Mouse (Mus musculus) heart, postnatal 0 days (tissue): Measurements from ENCODE around the gene Erbb2. TPM values are rescaled to one million over a fixed set of nuclear protein-coding genes. Genes with fewer than 3 reads are reported as not detected.

ENCODE experiments used
- ATAC-seq: fragments of 200-750 bp; cut with Nextera tagmentation; 2 replicates; pipeline ENCODE4 v1.8.0; 2017; ENCODE audit warnings: low read depth, moderate number of reproducible peaks, moderate library complexity; ENCODE audit not compliant: insufficient read depth
- DNase-seq: peaks from one replicate; pipeline ENCODE4 v3.0.0-alpha.2; 2016; ENCODE audit warnings: low spot score
- H3K27ac ChIP-seq: fragments of 300-500 bp; sonication (generic); 2 replicates; pipeline ENCODE4 v1.5.1; 2014; ENCODE audit warnings: low read depth, mild to moderate bottlenecking
- H3K27me3 ChIP-seq: fragments of 300-500 bp; sonication (generic); 2 replicates; pipeline ENCODE4 v1.6.1; 2014; ENCODE audit warnings: low read length, mixed read lengths; ENCODE audit not compliant: control insufficient read depth, insufficient read depth
- H3K36me3 ChIP-seq: fragments of 300-500 bp; sonication (generic); replicated peaks from 2 replicates; pipeline ENCODE4 v1.6.1; 2014; ENCODE audit warnings: low read length, mixed read lengths; ENCODE audit not compliant: control insufficient read depth, insufficient read depth
- H3K4me1 ChIP-seq: fragments of 300-500 bp; sonication (generic); 2 replicates; pipeline ENCODE4 v1.6.1; 2014; ENCODE audit warnings: antibody characterized with exemption; ENCODE audit not compliant: control insufficient read depth, insufficient read depth
- H3K4me2 ChIP-seq: fragments of 300-500 bp; sonication (generic); 2 replicates; pipeline ENCODE4 v1.6.1; 2014; ENCODE audit warnings: low read depth, mild to moderate bottlenecking, low read length, moderate library complexity
- H3K4me3 ChIP-seq: fragments of 300-500 bp; sonication (generic); 2 replicates; pipeline ENCODE4 v1.5.1; 2014; ENCODE audit warnings: low read depth, low read length
- H3K9ac ChIP-seq: fragments of 300-500 bp; sonication (generic); replicated peaks from 2 replicates; pipeline ENCODE4 v1.6.1; 2014; ENCODE audit warnings: low read depth, low read length, mixed read lengths
- H3K9me3 ChIP-seq: fragments of 300-500 bp; sonication (generic); replicated peaks from 2 replicates; pipeline ENCODE4 v1.6.1; 2016; ENCODE audit warnings: low read length; ENCODE audit not compliant: control insufficient read depth
- CTCF ChIP-seq: IDR thresholded peaks from 2 replicates; pipeline ENCODE4 v1.5.1; 2016; ENCODE audit warnings: antibody characterized with exemption, control low read depth, low read depth
- EP300 ChIP-seq: IDR thresholded peaks from 2 replicates; pipeline ENCODE4 v1.6.1; 2016; ENCODE audit warnings: antibody characterized with exemption, low read depth
- WGBS: fragments of 180-500 bp; shearing (Covaris S2); extraction: QIAGEN DNeasy Blood & Tissue Kit; methylation state at CpG from one replicate; pipeline ENCODE4 v1.1.7; 2014; 5-methylcytosine and 5-hydroxymethylcytosine counted together
- polyA plus RNA-seq: library from polyadenylated mRNA; unstranded; fragments of >200 nt; fragmentation: Nextera tagmentation; extraction: Ambion mirVana; gene quantifications from 2 replicates; pipeline ENCODE4 v1.2.1, GENCODE M21; 2015
- total RNA-seq: library from RNA; depleted of rRNA; stranded (reverse); fragments of >200 nt; gene quantifications from 2 replicates; pipeline ENCODE4 v1.2.3, GENCODE M21; 2014; ENCODE audit warnings: low replicate concordance

The Erbb2 gene
- total and polyA plus RNA-seq, 2 experiments from 2014 or later: 15.5 to 23.2 TPM

DNA sequence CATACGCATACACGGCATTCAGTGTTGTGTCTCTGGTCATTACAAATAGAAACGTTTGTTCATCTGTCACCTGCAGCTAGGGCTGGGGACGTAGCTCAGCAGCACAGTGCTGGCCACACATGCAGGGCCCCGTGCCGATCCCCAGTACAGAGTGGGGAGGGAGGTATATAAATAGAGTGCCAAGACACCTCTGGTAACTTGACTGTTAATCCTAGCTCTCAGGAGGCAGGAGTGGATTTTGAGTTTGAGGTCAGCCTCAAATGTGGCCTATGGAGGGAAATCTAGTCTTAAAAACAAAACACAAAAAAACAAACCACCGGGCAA lies 44.4 kb upstream of the Erbb2 start:
- peak; percentile 34 for DNase-seq
- no peak for TF ChIP-seq EP300
- TF ChIP-seq CTCF: no peak
- H3K4me1 ChIP-seq: peaks cover 22% of the 10 kb centered on the region
- H3K9me3 ChIP-seq: no peaks in the 10 kb centered on the region
- H3K27ac ChIP-seq: peak overlapping the region; percentile 64
- H3K4me3 ChIP-seq: no peak overlapping the region
- no peak overlapping the region for H3K4me2 ChIP-seq
- 54% methylated on average over 7 of the region's 7 CpGs for WGBS
- no peak overlapping the region for H3K9ac ChIP-seq
- no peaks in the 10 kb centered on the region for H3K27me3 ChIP-seq
- peak; percentile 44; the same call in 1 of the 2 replicates for ATAC-seq
- H3K36me3 ChIP-seq: no peaks in the 10 kb centered on the region

DNA sequence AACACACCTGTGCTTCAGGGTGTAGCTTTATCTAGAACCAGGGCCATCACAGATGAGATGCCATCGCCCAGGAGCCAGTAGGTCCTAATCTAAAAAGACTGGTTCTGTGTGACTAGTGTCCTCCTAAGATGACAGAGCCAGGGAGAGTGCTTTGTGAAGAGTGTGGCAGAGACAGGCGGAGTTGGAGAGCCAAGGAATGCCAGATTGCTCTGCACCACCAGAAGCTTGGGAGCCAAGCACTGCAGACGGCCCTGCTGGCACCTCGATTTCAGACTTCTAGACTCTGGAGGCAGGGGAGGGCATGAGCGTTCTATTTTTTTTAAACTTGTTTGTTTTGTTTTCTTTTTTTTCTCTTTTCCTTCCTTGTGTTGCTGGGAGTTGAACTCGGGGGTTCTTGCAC lies 42.9 kb upstream of the Erbb2 start:
- Histone ChIP-seq H3K27ac (no peak overlapping the region), H3K4me3 (no peak overlapping the region), H3K36me3 (no peaks in the 10 kb centered on the region), H3K27me3 (no peaks in the 10 kb centered on the region), H3K4me2 (no peak overlapping the region), H3K9ac (no peak overlapping the region), H3K4me1 (peaks cover 29% of the 10 kb centered on the region), H3K9me3 (no peaks in the 10 kb centered on the region)
- WGBS: 55% methylated on average over 6 of the region's 6 CpGs
- DNase-seq (peak; percentile 5), ATAC-seq (no peak)
- TF ChIP-seq EP300 (no peak), CTCF (no peak)

DNA sequence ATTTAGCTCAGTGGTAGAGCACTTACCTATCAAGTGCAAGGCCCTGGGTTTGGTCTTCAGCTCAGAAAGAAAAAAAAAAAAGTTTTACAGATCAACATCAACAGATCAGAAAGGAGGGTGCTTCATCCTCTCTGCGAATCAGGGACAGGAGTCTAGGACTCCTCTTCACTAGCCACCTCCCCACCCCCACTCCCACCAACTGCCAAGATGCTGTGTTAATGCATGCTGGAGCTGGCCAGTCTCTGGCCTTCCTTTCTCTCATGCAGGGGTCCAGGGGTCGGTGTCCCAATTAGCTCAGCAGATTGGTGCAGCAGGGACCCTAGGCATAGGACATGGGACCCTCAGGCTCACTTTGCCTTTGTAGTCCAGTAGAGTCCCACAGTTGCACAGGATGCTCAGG lies 41.7 kb upstream of the Erbb2 start:
- H3K4me3 ChIP-seq: no peak overlapping the region
- H3K9ac ChIP-seq: no peak overlapping the region
- ATAC-seq (no peak), DNase-seq (no peak)
- no peaks in the 10 kb centered on the region for H3K9me3 ChIP-seq
- WGBS: 97% methylated on average over 2 of the region's 2 CpGs
- no peak overlapping the region for H3K4me2 ChIP-seq
- peaks cover 2% of the 10 kb centered on the region; the same call in 1 of the 2 replicates for H3K36me3 ChIP-seq
- H3K27ac ChIP-seq: no peak overlapping the region
- H3K27me3 ChIP-seq: no peaks in the 10 kb centered on the region
- peaks cover 41% of the 10 kb centered on the region for H3K4me1 ChIP-seq
- no peak for TF ChIP-seq CTCF
- no peak for TF ChIP-seq EP300

DNA sequence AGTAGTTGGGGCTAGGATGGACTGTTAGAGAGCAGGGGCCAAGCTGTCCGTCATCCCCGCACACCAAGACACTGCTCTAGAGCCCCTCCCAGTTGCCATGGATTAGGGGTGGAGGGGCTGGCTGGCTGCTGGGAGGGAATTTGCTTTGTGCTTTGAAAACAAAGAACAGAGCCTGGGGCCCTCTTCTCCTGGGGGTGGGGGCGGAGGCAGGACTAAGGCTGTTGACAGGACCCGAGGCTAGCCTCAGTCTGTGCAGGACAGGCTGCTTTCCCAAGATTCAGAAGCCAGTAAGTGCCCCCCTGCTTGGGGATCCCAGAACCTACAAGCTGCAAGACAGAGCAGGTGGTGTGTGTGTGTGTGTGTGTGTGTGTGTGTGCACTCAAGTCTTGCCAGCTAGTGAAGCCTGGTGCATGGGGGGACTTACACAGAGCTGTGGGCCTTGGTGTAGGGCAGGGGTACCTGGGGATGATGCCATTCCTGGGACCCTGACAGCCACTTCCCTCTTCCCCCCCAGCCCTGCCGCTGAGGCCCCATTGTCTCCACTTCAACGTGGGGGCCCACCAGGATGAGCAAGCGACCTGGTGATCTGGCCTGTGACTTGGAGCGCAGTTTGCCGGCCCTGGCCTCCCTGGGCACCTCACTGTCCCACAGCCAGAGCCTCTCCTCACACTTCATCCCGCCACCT lies 40.6 kb upstream of the Erbb2 start:
- Histone ChIP-seq H3K4me1 (peaks cover 42% of the 10 kb centered on the region), H3K4me2 (no peak overlapping the region), H3K27ac (no peak overlapping the region), H3K9me3 (no peaks in the 10 kb centered on the region), H3K36me3 (peaks cover 13% of the 10 kb centered on the region), H3K9ac (no peak overlapping the region; the same call in 1 of the 2 replicates), H3K4me3 (no peak overlapping the region), H3K27me3 (no peaks in the 10 kb centered on the region)
- TF ChIP-seq CTCF (no peak), EP300 (no peak)
- ATAC-seq: no peak
- WGBS: 56% methylated on average over 10 of the region's 10 CpGs
- DNase-seq: peak; percentile 5

DNA sequence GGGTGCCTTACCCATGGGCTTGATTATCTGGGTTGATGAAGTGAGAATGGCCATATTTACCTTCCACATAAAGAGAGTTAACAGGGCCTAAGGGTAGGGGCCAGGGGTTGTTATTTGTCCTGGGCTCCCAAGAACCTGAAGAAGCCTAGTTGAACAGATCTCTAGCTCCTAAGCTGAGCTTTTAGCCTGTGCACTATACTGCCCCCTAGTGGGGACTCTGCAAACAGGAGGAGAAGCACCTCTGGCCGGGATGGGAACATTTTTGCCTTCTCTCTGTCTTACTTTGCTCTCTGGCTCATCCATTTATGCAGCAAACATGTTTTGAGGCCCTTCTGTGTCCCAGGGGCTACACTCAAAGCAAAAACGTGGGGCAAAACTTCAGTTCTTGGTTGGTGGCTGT lies 39.9 kb upstream of the Erbb2 start:
- no peak overlapping the region for H3K27ac ChIP-seq
- 10% methylated on average over 2 of the region's 2 CpGs for WGBS
- peaks cover 46% of the 10 kb centered on the region for H3K4me1 ChIP-seq
- no peak overlapping the region for H3K4me3 ChIP-seq
- peaks cover 20% of the 10 kb centered on the region for H3K36me3 ChIP-seq
- DNase-seq: peak; percentile 68
- peak; percentile 22; the same call in 1 of the 2 replicates for ATAC-seq
- no peaks in the 10 kb centered on the region for H3K9me3 ChIP-seq
- peak; percentile 92 for TF ChIP-seq CTCF
- TF ChIP-seq EP300: no peak
- H3K9ac ChIP-seq: no peak overlapping the region
- H3K4me2 ChIP-seq: no peak overlapping the region
- no peaks in the 10 kb centered on the region for H3K27me3 ChIP-seq

DNA sequence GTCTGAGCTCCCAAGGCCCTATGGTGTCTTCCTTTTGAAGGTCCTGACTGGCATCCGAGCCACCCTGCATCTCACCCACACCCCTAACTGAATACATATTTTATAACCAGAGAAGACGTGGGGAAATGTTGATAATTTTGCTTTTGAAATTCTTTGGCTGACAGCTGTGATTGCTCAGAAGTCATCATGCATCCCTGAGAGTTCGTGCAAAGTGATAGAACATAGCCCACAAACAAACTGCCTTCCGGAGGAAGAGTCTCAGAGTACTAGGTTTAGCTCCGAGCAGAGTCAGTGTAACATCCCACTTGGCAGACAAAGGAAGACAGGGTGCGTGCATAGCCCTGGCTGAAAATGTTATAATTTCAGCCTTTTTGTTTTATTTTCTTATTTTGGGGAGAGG lies 39.0 kb upstream of the Erbb2 start:
- TF ChIP-seq CTCF: no peak
- no peak for TF ChIP-seq EP300
- H3K9me3 ChIP-seq: no peaks in the 10 kb centered on the region
- no peak overlapping the region for H3K27ac ChIP-seq
- ATAC-seq (no peak), DNase-seq (peak; percentile 3)
- no peaks in the 10 kb centered on the region for H3K27me3 ChIP-seq
- H3K4me3 ChIP-seq: no peak overlapping the region
- H3K4me2 ChIP-seq: no peak overlapping the region
- peaks cover 28% of the 10 kb centered on the region for H3K36me3 ChIP-seq
- H3K9ac ChIP-seq: no peak overlapping the region
- peaks cover 54% of the 10 kb centered on the region for H3K4me1 ChIP-seq
- 77% methylated on average over 6 of the region's 6 CpGs for WGBS
